Mouse (Mus musculus) myocyte (in vitro differentiated cells): ENCODE measurements at regions not wholly inside any gene's neighbourhood (a gene's known extent, or its start where the extent isn't known, plus 50 kb on each side); places are given as distances from the start of the nearest gene placed in this dataset.

ENCODE experiments used
- H3K27me3 ChIP-seq: one replicate; pipeline ENCODE4 v1.6.1; 2011; ENCODE audit not compliant: control insufficient read depth, insufficient read depth, insufficient read length
- H3K36me3 ChIP-seq: one replicate; pipeline ENCODE4 v1.6.1; 2011; ENCODE audit not compliant: control insufficient read depth, insufficient read depth
- H3K4me2 ChIP-seq: one replicate; pipeline ENCODE4 v1.6.1; 2011; ENCODE audit warnings: low read depth, control low read depth
- H3K4me3 ChIP-seq: one replicate; pipeline ENCODE4 v1.5.1; 2011; ENCODE audit warnings: mild to moderate bottlenecking, control low read depth, moderate library complexity
- H3K79me2 ChIP-seq: one replicate; pipeline ENCODE4 v1.6.1; 2011; ENCODE audit not compliant: control insufficient read depth, insufficient read depth
- H3ac ChIP-seq: one replicate; pipeline ENCODE4 v1.6.1; 2011; ENCODE audit not compliant: control insufficient read depth, insufficient read length
- CEBPB ChIP-seq: IDR thresholded peaks from 2 replicates; pipeline ENCODE4 v1.6.1; 2011; ENCODE audit warnings: mild to moderate bottlenecking, moderate library complexity; ENCODE audit not compliant: poor library complexity, insufficient read depth, severe bottlenecking
- E2F4 ChIP-seq: IDR thresholded peaks from one replicate; pipeline ENCODE4 v1.6.1; 2011; ENCODE audit warnings: mild to moderate bottlenecking, control low read depth, moderate library complexity; ENCODE audit not compliant: insufficient read depth
- MAX ChIP-seq: IDR thresholded peaks from one replicate; pipeline ENCODE4 v1.6.1; 2011; ENCODE audit warnings: low read depth, mild to moderate bottlenecking, control low read depth
- MYOD1 ChIP-seq, 3 experiments: IDR thresholded peaks; one replicate each; pipeline ENCODE4 v1.6.1; 2011; ENCODE audit warnings: control low read depth in 2 of 3, low read depth in 2 of 3, mild to moderate bottlenecking in 2 of 3, moderate library complexity in 1 of 3; ENCODE audit not compliant: insufficient read length in 2 of 3, control insufficient read depth in 1 of 3
- MYOG ChIP-seq, 3 experiments: IDR thresholded peaks; one replicate each; pipeline ENCODE4 v1.6.1; 2011; ENCODE audit warnings: control low read depth in 2 of 3, low read depth in 2 of 3, mild to moderate bottlenecking in 2 of 3; ENCODE audit not compliant: insufficient read length in 2 of 3, control insufficient read depth in 1 of 3, insufficient read depth in 1 of 3
- POLR2A ChIP-seq: IDR thresholded peaks from one replicate; pipeline ENCODE4 v1.6.1; 2011; ENCODE audit warnings: low read depth, mild to moderate bottlenecking, control low read depth, moderate library complexity; ENCODE audit not compliant: insufficient read length
- POLR2AphosphoS2 ChIP-seq: IDR thresholded peaks from one replicate; pipeline ENCODE4 v1.6.1; 2011; ENCODE audit warnings: low read depth, control low read depth; ENCODE audit not compliant: insufficient read length
- REST ChIP-seq: IDR thresholded peaks from one replicate; pipeline ENCODE4 v1.6.1; 2011; ENCODE audit warnings: mild to moderate bottlenecking, control low read depth, moderate library complexity; ENCODE audit not compliant: insufficient read depth, insufficient read length
- SRF ChIP-seq: IDR thresholded peaks from one replicate; pipeline ENCODE4 v1.6.1; 2011; ENCODE audit warnings: low read depth; ENCODE audit not compliant: control insufficient read depth, insufficient read length
- TCF12 ChIP-seq: IDR thresholded peaks from one replicate; pipeline ENCODE4 v1.6.1; 2011; ENCODE audit warnings: mild to moderate bottlenecking, control low read depth; ENCODE audit not compliant: poor library complexity, insufficient read depth, severe bottlenecking
- TCF3 ChIP-seq: IDR thresholded peaks from one replicate; pipeline ENCODE4 v1.6.1; 2011; ENCODE audit warnings: low read depth, control low read depth; ENCODE audit not compliant: insufficient read length
- USF1 ChIP-seq: IDR thresholded peaks from one replicate; pipeline ENCODE4 v1.6.1; 2011; ENCODE audit warnings: low read depth, mild to moderate bottlenecking, control low read depth, moderate library complexity

- no peak for TF ChIP-seq POLR2AphosphoS2
- no peak for TF ChIP-seq E2F4
- no peak for TF ChIP-seq TCF3
- TF ChIP-seq REST, result no peak
- TF ChIP-seq SRF, result no peak
- TF ChIP-seq CEBPB, result peak; percentile 80; the same call in 1 of the 2 replicates
- TF ChIP-seq USF1, result no peak
- no peak for TF ChIP-seq POLR2A
- TF ChIP-seq MAX, result no peak
- peak overlapping the region; percentile 45 for H3K4me2 ChIP-seq
- no peaks in the 10 kb centered on the region for H3K36me3 ChIP-seq
- no peak overlapping the region for H3ac ChIP-seq
- no peak overlapping the region for H3K4me3 ChIP-seq
- H3K27me3 ChIP-seq, result no peaks in the 10 kb centered on the region
- no peaks in the 10 kb centered on the region for H3K79me2 ChIP-seq
Measured at GRCm38 (mm10) chr8:26351643-26352540, 232.6 kb downstream of the Gm45692 start.

GRCm38 (mm10) chr8:26352541-26353010 is 233.2 kb downstream of the Gm45692 start:
- Histone ChIP-seq H3K4me2 (peak overlapping the region; percentile 45), H3K36me3 (no peaks in the 10 kb centered on the region), H3K79me2 (no peaks in the 10 kb centered on the region), H3K4me3 (no peak overlapping the region), H3K27me3 (no peaks in the 10 kb centered on the region), H3ac (no peak overlapping the region)
- no peak for TF ChIP-seq POLR2A
- no peak for TF ChIP-seq SRF
- no peak for TF ChIP-seq TCF12
- TF ChIP-seq USF1, result no peak
- no peak for TF ChIP-seq POLR2AphosphoS2
- no peak for TF ChIP-seq MYOG (IDR thresholded peaks at IDR 0.05; ENCODE audit: control insufficient read depth in 1 of 3, insufficient read depth in 1 of 3, insufficient read length in 2 of 3, low read depth in 2 of 3)
- no peak for TF ChIP-seq TCF3
- TF ChIP-seq E2F4, result no peak
- no peak for TF ChIP-seq MYOD1 (IDR thresholded peaks at IDR 0.05; ENCODE audit: control insufficient read depth in 1 of 3, insufficient read length in 2 of 3, low read depth in 2 of 3)

- H3K79me2 ChIP-seq, result no peaks in the 10 kb centered on the region
- no peak for TF ChIP-seq CEBPB
- TF ChIP-seq POLR2AphosphoS2, result no peak
- no peak for TF ChIP-seq E2F4
- no peak for TF ChIP-seq TCF3
- TF ChIP-seq POLR2A, result no peak
- no peak for TF ChIP-seq USF1
- no peak for TF ChIP-seq SRF
- no peak for TF ChIP-seq MAX
- no peak for TF ChIP-seq MYOG (IDR thresholded peaks at IDR 0.05; ENCODE audit: control insufficient read depth in 1 of 3, insufficient read depth in 1 of 3, insufficient read length in 2 of 3, low read depth in 2 of 3)
- TF ChIP-seq TCF12, result no peak
- TF ChIP-seq REST, result no peak
- no peak overlapping the region for H3K4me2 ChIP-seq
- H3K36me3 ChIP-seq, result no peaks in the 10 kb centered on the region
- no peaks in the 10 kb centered on the region for H3K27me3 ChIP-seq
- H3ac ChIP-seq, result no peak overlapping the region
- H3K4me3 ChIP-seq, result no peak overlapping the region
Measured at GRCm38 (mm10) chr8:26353476-26353875, 234.1 kb downstream of the Gm45692 start.

GRCm38 (mm10) chr8:26354516-26354915 is 235.2 kb downstream of the Gm45692 start:
- H3K36me3 ChIP-seq, result no peaks in the 10 kb centered on the region
- TF ChIP-seq MAX, result no peak
- no peak for TF ChIP-seq CEBPB
- TF ChIP-seq TCF3, result no peak
- no peak for TF ChIP-seq MYOD1 (IDR thresholded peaks at IDR 0.05; ENCODE audit: control insufficient read depth in 1 of 3, insufficient read length in 2 of 3, low read depth in 2 of 3)
- TF ChIP-seq E2F4, result no peak
- TF ChIP-seq POLR2AphosphoS2, result no peak
- TF ChIP-seq REST, result no peak
- no peak for TF ChIP-seq POLR2A
- TF ChIP-seq SRF, result no peak
- no peak for TF ChIP-seq MYOG (IDR thresholded peaks at IDR 0.05; ENCODE audit: control insufficient read depth in 1 of 3, insufficient read depth in 1 of 3, insufficient read length in 2 of 3, low read depth in 2 of 3)
- TF ChIP-seq TCF12, result no peak
- no peak for TF ChIP-seq USF1
- H3ac ChIP-seq, result no peak overlapping the region
- no peak overlapping the region for H3K4me3 ChIP-seq
- no peaks in the 10 kb centered on the region for H3K79me2 ChIP-seq
- no peaks in the 10 kb centered on the region for H3K27me3 ChIP-seq
- H3K4me2 ChIP-seq, result no peak overlapping the region
